17 mouse cellular contexts compared by ENCODE assay signal in genomic region chr16:44509458-44510344, GRCm38 (mm10). TPM values are rescaled to one million over a fixed set of nuclear protein-coding genes. Genes with fewer than 3 reads are reported as not detected.
DNase-seq lines count a peak whose midpoint lies in the region; ATAC-seq and TF ChIP-seq lines count a peak whose summit lies in the region.
"Had no signal": no experiment of that assay in that cellular context is flagged by ENCODE, and none has a peak within 500 bp of the region (broad histone marks: within the 10 kb centered on the region; RNA-seq: fewer than 3 reads in every experiment).

No protein-coding gene starts in this region.

- no peak overlapping the region for H3K9ac ChIP-seq in forebrain, postnatal 0 days
- H3K9ac ChIP-seq in forebrain, embryonic 11.5 days (ENCODE audit: low read length): no peak overlapping the region
- H3K9ac ChIP-seq in lung, embryonic 15.5 days: no peak overlapping the region
- H3K9ac ChIP-seq: neural tube, embryonic 13.5 days; stomach, embryonic 15.5 days had no signal

- no peak for TF ChIP-seq CTCF in forebrain, postnatal 0 days (IDR thresholded peaks at IDR 0.05; ENCODE audit: low read depth)

- H3K9me3 ChIP-seq in forebrain, postnatal 0 days (ENCODE audit: low read length): 0 out of 2 replicates have a peak, but pooled peaks cover under 1% of the 10 kb centered on the region
- no peaks in the 10 kb centered on the region; the same call in 1 of the 2 replicates for H3K9me3 ChIP-seq in forebrain, embryonic 11.5 days (ENCODE audit: control insufficient read depth, low read length)
- H3K9me3 ChIP-seq in lung, embryonic 15.5 days: no peaks in the 10 kb centered on the region
- H3K9me3 ChIP-seq: neural tube, embryonic 13.5 days; stomach, embryonic 15.5 days had no signal

- no peak overlapping the region for H3K4me2 ChIP-seq in forebrain, postnatal 0 days (ENCODE audit: low read depth)
- no peak overlapping the region for H3K4me2 ChIP-seq in forebrain, embryonic 11.5 days (ENCODE audit: low read depth, low read length, severe bottlenecking)
- H3K4me2 ChIP-seq in lung, embryonic 15.5 days: no peak overlapping the region; the same call in 1 of the 2 replicates
- H3K4me2 ChIP-seq: neural tube, embryonic 13.5 days; stomach, embryonic 15.5 days had no signal

- no peak for DNase-seq in forebrain, postnatal 0 days
- no peak for DNase-seq in forebrain, embryonic 11.5 days (ENCODE audit: low spot score)
- no peak for DNase-seq in lung, postnatal 4 days
- DNase-seq in cerebellum, adult 8-10 months: peak; percentile 53
- DNase-seq in gastrocnemius, adult 18-20 months (ENCODE audit: low spot score): no peak
- no peak for DNase-seq in layer of hippocampus, postnatal 10 days (ENCODE audit: low spot score in 2 of 2)
- DNase-seq: adrenal gland, postnatal 14 days; heart, postnatal 14 days; kidney, postnatal 14 days; midbrain, embryonic 14.5 days; thymus, postnatal 14 days had no signal

- H3K4me3 ChIP-seq in forebrain, postnatal 0 days (ENCODE audit: low read depth, low read length): no peak overlapping the region
- H3K4me3 ChIP-seq in forebrain, embryonic 11.5 days (ENCODE audit: low read depth, low read length): no peak overlapping the region
- H3K4me3 ChIP-seq in lung, embryonic 15.5 days: no peak overlapping the region
- H3K4me3 ChIP-seq: neural tube, embryonic 13.5 days; stomach, embryonic 15.5 days had no signal

- H3K36me3 ChIP-seq in forebrain, postnatal 0 days (ENCODE audit: insufficient read depth): no peaks in the 10 kb centered on the region
- H3K36me3 ChIP-seq in forebrain, embryonic 11.5 days (ENCODE audit: control insufficient read depth, insufficient read depth, low read length): peaks cover 13% of the 10 kb centered on the region; the same call in 1 of the 2 replicates
- peaks cover 18% of the 10 kb centered on the region for H3K36me3 ChIP-seq in lung, embryonic 15.5 days

- 0 out of 2 replicates have a peak, but pooled peaks cover 3% of the 10 kb centered on the region for H3K4me1 ChIP-seq in forebrain, postnatal 0 days (ENCODE audit: insufficient read depth)
- no peaks in the 10 kb centered on the region for H3K4me1 ChIP-seq in forebrain, embryonic 11.5 days (replicated peaks; ENCODE audit: control insufficient read depth, insufficient read depth, low read length)
- H3K4me1 ChIP-seq in lung, embryonic 15.5 days: peaks cover 47% of the 10 kb centered on the region

- H3K27me3 ChIP-seq in forebrain, postnatal 0 days (ENCODE audit: insufficient read depth, low read length): no peaks in the 10 kb centered on the region
- no peaks in the 10 kb centered on the region for H3K27me3 ChIP-seq in forebrain, embryonic 11.5 days (ENCODE audit: control insufficient read depth, insufficient read depth, low read length)
- no peaks in the 10 kb centered on the region for H3K27me3 ChIP-seq in lung, embryonic 15.5 days
- H3K27me3 ChIP-seq: neural tube, embryonic 13.5 days; stomach, embryonic 15.5 days had no signal

- WGBS in forebrain, postnatal 0 days: 77% methylated on average over 7 of the region's 7 CpGs
- 85% methylated on average over 7 of the region's 7 CpGs for WGBS in forebrain, embryonic 11.5 days
- 47% methylated on average over 7 of the region's 7 CpGs for WGBS in lung, embryonic 15.5 days

- no peak overlapping the region for H3K27ac ChIP-seq in forebrain, postnatal 0 days (ENCODE audit: low read depth, low read length)
- no peak overlapping the region for H3K27ac ChIP-seq in forebrain, embryonic 11.5 days (ENCODE audit: low read depth, low read length)
- H3K27ac ChIP-seq in lung, embryonic 15.5 days: peak overlapping the region; percentile 81
- H3K27ac ChIP-seq: macrophage; neural tube, embryonic 13.5 days; stomach, embryonic 15.5 days had no signal

- ATAC-seq in forebrain, postnatal 0 days: 0 out of 2 replicates have a peak, but pooled peaks have one; percentile 14
- no peak for ATAC-seq in forebrain, embryonic 11.5 days (replicated peaks; ENCODE audit: low FRiP score)
- no peak for ATAC-seq in lung, embryonic 15.5 days (ENCODE audit: borderline replicate concordance, extremely low read depth, low FRiP score, low TSS enrichment)
- peak; percentile 27; a peak in 1 of 4 replicates for ATAC-seq in hematopoietic stem cell, adult 5-6 weeks (replicated peaks in 1 of 2; ENCODE audit: insufficient read depth in 1 of 2, low FRiP score in 2 of 2, low TSS enrichment in 1 of 2, low read depth in 1 of 2, poor library complexity in 2 of 2, severe bottlenecking in 2 of 2)
- ATAC-seq: intestine, embryonic 16.5 days had no signal

RNA-seq across cellular contexts. Expression of gene Boc, which starts 49.0 kb away (rescaled TPM):
- total RNA-seq in forebrain, postnatal 0 days (2014; rRNA removed): 12.3 TPM in 2 replicates
- 2.8 and 3.5 TPM in 2 replicates for polyA plus RNA-seq in forebrain, postnatal 0 days (2015; fragmentation: Nextera tagmentation; extraction: Ambion mirVana)
- polyA plus RNA-seq in forebrain, embryonic 11.5 days (2014; fragmentation: Nextera tagmentation; extraction: Ambion mirVana): 35.6 and 35.9 TPM in 2 replicates
- 29.2 and 29.9 TPM in 2 replicates for polyA plus RNA-seq in lung, embryonic 15.5 days (2015; fragmentation: Nextera tagmentation; extraction: Ambion mirVana)
- 0.30 and 0.75 TPM in 2 replicates for total RNA-seq in hematopoietic stem cell, adult 5-6 weeks (2017)
- 1 to 10 TPM; 2.5 to 4.8 TPM for total RNA-seq in gastrocnemius, adult 18-20 months (2021)
- total RNA-seq in layer of hippocampus, postnatal 10 days (2021): 10 to 100 TPM; 10.8 to 11.3 TPM

Comparison
In these comparisons a context has a peak if more than half of its experiments do, and no peak if none do; other contexts are left out.
1. ATAC-seq: peak in forebrain, postnatal 0 days (single experiment) and hematopoietic stem cell, adult 5-6 weeks (2 of 2); none in forebrain, embryonic 11.5 days (single experiment) and lung, embryonic 15.5 days (single experiment).